Mouse (Mus musculus): ENCODE data around the gene Slc1a7.

- no peak for TF ChIP-seq CTCF (IDR thresholded peaks at IDR 0.05; ENCODE audit: control insufficient read depth, insufficient read depth, low read length)
- no peak for TF ChIP-seq POLR2A (IDR thresholded peaks at IDR 0.05; ENCODE audit: borderline replicate concordance, control insufficient read depth, low read depth, low read length)
Measured at GRCm38 (mm10) chr4:108037027-108037426, 68.9 kb downstream of the Slc1a7 start.
